Mouse (Mus musculus) small intestine, adult 2 months (tissue): ENCODE measurements around the gene Isoc2a.

Experiments
- CTCF ChIP-seq: fragments of 200-500 bp; IDR thresholded peaks from 2 replicates; pipeline ENCODE4 v1.5.1; 2012; ENCODE audit warnings: low read depth, mild to moderate bottlenecking, control low read depth, inconsistent platforms, low read length, moderate library complexity, mixed read lengths; ENCODE audit not compliant: insufficient replicate concordance, insufficient read length; ENCODE audit errors: extremely low read depth
- POLR2A ChIP-seq: fragments of 200-500 bp; IDR thresholded peaks from 2 replicates; pipeline ENCODE4 v1.6.1; 2012; ENCODE audit warnings: low read depth, mild to moderate bottlenecking, control low read depth, inconsistent platforms, low read length, moderate library complexity

DNA sequence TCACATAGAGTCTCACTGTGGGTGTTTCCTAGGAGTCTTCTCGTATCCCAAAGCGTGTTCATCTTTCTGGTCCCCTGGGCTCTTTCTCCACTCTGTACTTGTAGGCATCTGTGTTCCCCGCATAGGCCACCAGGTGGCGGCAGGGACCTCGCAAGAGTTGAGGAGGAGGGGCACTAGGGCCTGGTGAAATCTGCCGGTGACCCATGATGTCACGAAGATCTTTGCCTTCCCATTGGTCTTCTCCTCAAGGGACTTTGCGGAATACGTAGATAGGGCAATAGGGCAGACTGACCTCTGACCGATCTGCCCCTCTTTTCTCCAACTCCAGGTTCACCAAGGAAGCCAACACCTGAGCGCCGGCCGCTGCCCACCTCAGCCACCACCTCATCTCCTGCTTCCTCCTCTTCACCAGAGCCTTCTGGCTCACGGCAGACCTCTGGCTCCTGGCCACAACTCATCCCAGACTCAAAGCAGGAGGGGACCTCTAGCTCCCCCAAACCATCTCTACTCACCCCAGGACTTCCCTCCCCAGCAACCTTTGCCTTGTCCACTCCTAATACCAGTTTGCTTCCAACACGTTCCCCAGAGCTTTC is 66.4 kb downstream of the Isoc2a start:
- TF ChIP-seq CTCF, result peak; percentile 98
- TF ChIP-seq POLR2A, result no peak
